In the genomic region with DNA sequence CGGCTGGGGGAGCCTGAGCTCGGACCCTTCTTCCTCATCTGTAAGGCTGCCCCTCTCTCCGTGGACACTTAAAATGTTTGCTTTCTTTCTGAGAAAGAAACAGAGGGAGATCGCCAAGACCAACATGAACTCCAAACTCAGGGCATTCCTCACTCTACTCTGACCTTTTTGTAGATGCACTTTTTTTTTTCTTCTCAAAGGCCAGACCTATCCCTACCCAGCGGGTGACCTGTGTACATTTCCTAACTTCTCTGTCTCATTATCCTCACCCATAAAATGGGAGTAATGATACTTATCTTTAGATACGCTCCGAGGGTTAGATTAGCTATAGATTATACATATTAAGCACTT, we compare ENCODE assay signal across 8 mouse cellular contexts.
DNase-seq lines count a peak whose midpoint lies in the region; ATAC-seq and TF ChIP-seq lines count a peak whose summit lies in the region.

No protein-coding gene starts in this region.

- WGBS in heart, embryonic 14.5 days = 14% methylated on average over 7 of the region's 7 CpGs
- WGBS in hindbrain, embryonic 13.5 days = 25% methylated on average over 7 of the region's 7 CpGs
- 24% methylated on average over 7 of the region's 7 CpGs for WGBS in midbrain, embryonic 11.5 days

- no peak for TF ChIP-seq CTCF in MEL (IDR thresholded peaks at IDR 0.05 in 2 of 3, conservative IDR thresholded peaks at IDR 0.05 in 1 of 3; ENCODE audit: control insufficient read depth in 1 of 3, insufficient read depth in 1 of 3, low read depth in 2 of 3, low read length in 3 of 3, poor library complexity in 1 of 3, severe bottlenecking in 1 of 3)

- no peak for ATAC-seq in heart, embryonic 14.5 days (ENCODE audit: insufficient number of reproducible peaks, insufficient read depth, low FRiP score, low read depth)
- ATAC-seq in hindbrain, embryonic 13.5 days (ENCODE audit: low FRiP score) = peak; percentile 34
- peak; percentile 47 for ATAC-seq in midbrain, embryonic 11.5 days (ENCODE audit: low FRiP score)

- H3K36me3 ChIP-seq in heart, embryonic 14.5 days (ENCODE audit: control insufficient read depth, insufficient read depth, low read length) = no peaks in the 10 kb centered on the region
- peaks cover 0 to 20% of the 10 kb centered on the region in 2 experiments; a peak in 2 of 4 replicates for H3K36me3 ChIP-seq in MEL (ENCODE audit: control insufficient read depth in 1 of 2, insufficient read depth in 2 of 2, low read length in 2 of 2)
- no peaks in the 10 kb centered on the region for H3K36me3 ChIP-seq in hindbrain, embryonic 13.5 days
- no peaks in the 10 kb centered on the region for H3K36me3 ChIP-seq in midbrain, embryonic 11.5 days (ENCODE audit: control insufficient read depth, insufficient read depth, low read length)

- no peak for TF ChIP-seq EP300 in MEL (IDR thresholded peaks at IDR 0.05; ENCODE audit: low read depth in 1 of 2, low read length in 2 of 2)

- peak overlapping the region; percentile 82 to 90 for H3K27ac ChIP-seq in heart, embryonic 14.5 days (replicated peaks in 1 of 2; ENCODE audit: control insufficient read depth in 1 of 2, insufficient read depth in 1 of 2, low read depth in 2 of 2, low read length in 2 of 2)
- peak overlapping the region; percentile 85 for H3K27ac ChIP-seq in MEL (ENCODE audit: control insufficient read depth, low read depth, low read length)
- H3K27ac ChIP-seq in hindbrain, embryonic 13.5 days = peak overlapping the region; percentile 86
- H3K27ac ChIP-seq in midbrain, embryonic 11.5 days (ENCODE audit: low read depth, low read length) = peak overlapping the region; percentile 68

- no peak for DNase-seq in heart, postnatal 36 days
- no peak for DNase-seq in MEL (ENCODE audit: low read depth, low spot score)
- DNase-seq in midbrain, embryonic 11.5 days (ENCODE audit: low spot score, missing footprints) = no peak
- DNase-seq in layer of hippocampus, postnatal 36 days = no peak
- DNase-seq in left cerebral cortex, postnatal 36 days (ENCODE audit: low spot score in 2 of 2) = no peak
- no peak for DNase-seq in kidney, postnatal 10 days

- no peaks in the 10 kb centered on the region; the same call in 1 of the 2 replicates for H3K27me3 ChIP-seq in heart, embryonic 14.5 days (ENCODE audit: control insufficient read depth, insufficient read depth, low read length)
- H3K27me3 ChIP-seq in MEL (ENCODE audit: control insufficient read depth in 1 of 2, insufficient read depth in 2 of 2, low read length in 2 of 2) = no peaks in the 10 kb centered on the region
- H3K27me3 ChIP-seq in hindbrain, embryonic 13.5 days = 0 out of 2 replicates have a peak, but pooled peaks cover 5% of the 10 kb centered on the region
- no peaks in the 10 kb centered on the region; the same call in 1 of the 2 replicates for H3K27me3 ChIP-seq in midbrain, embryonic 11.5 days (ENCODE audit: control insufficient read depth, insufficient read depth, low read length)

- no peaks in the 10 kb centered on the region; the same call in 1 of the 2 replicates for H3K79me2 ChIP-seq in MEL (ENCODE audit: control insufficient read depth, insufficient read depth, low read length, poor library complexity)

- intact Hi-C loops in heart, postnatal 36 days (cut with DNase I) = loop anchor here (1.0 to 10.0 kb wide), 5 partner anchors 108 to 713 kb away; a partner anchor contains a TSS
- intact Hi-C loops in left cerebral cortex, postnatal 36 days (cut with DNase I) = loop anchor here (2.0 to 10.0 kb wide), 2 partner anchors 109 to 713 kb away; a partner anchor contains a TSS

- H3K4me3 ChIP-seq in heart, embryonic 14.5 days (ENCODE audit: control insufficient read depth in 1 of 2, insufficient read depth in 1 of 2, low read depth in 1 of 2, low read length in 2 of 2) = peak overlapping the region; percentile 46 to 51
- peak overlapping the region; percentile 78 to 86 for H3K4me3 ChIP-seq in MEL (ENCODE audit: control insufficient read depth in 1 of 2, insufficient read depth in 1 of 2, low read depth in 2 of 2, low read length in 2 of 2)
- H3K4me3 ChIP-seq in hindbrain, embryonic 13.5 days = peak overlapping the region; percentile 56
- H3K4me3 ChIP-seq in midbrain, embryonic 11.5 days (ENCODE audit: low read depth, low read length) = peak overlapping the region; percentile 52

- TF ChIP-seq RAD21 in MEL (IDR thresholded peaks at IDR 0.05; ENCODE audit: low read depth, low read length) = no peak

- H3K4me2 ChIP-seq in heart, embryonic 14.5 days (ENCODE audit: low read length) = peak overlapping the region; percentile 63
- peak overlapping the region; percentile 70 for H3K4me2 ChIP-seq in hindbrain, embryonic 13.5 days
- peak overlapping the region; percentile 79 for H3K4me2 ChIP-seq in midbrain, embryonic 11.5 days

- H3K9me3 ChIP-seq in heart, embryonic 14.5 days (ENCODE audit: control insufficient read depth, low read length) = no peaks in the 10 kb centered on the region
- no peaks in the 10 kb centered on the region for H3K9me3 ChIP-seq in MEL (replicated peaks; ENCODE audit: insufficient read depth, low read length)
- no peaks in the 10 kb centered on the region for H3K9me3 ChIP-seq in hindbrain, embryonic 13.5 days
- H3K9me3 ChIP-seq in midbrain, embryonic 11.5 days (ENCODE audit: control insufficient read depth, low read length) = no peaks in the 10 kb centered on the region

- peak overlapping the region; percentile 77 for H3K9ac ChIP-seq in heart, embryonic 14.5 days (ENCODE audit: low read length)
- peak overlapping the region; percentile 80 for H3K9ac ChIP-seq in MEL (ENCODE audit: control insufficient read depth, low read depth, low read length, poor library complexity, severe bottlenecking)
- H3K9ac ChIP-seq in hindbrain, embryonic 13.5 days = peak overlapping the region; percentile 75
- peak overlapping the region; percentile 84 for H3K9ac ChIP-seq in midbrain, embryonic 11.5 days (ENCODE audit: low read length)

- TF ChIP-seq POLR2A in MEL (IDR thresholded peaks at IDR 0.05; ENCODE audit: control insufficient read depth in 1 of 2, insufficient read depth in 1 of 2, low read depth in 1 of 2, low read length in 2 of 2, poor library complexity in 1 of 2) = no peak

- peaks cover 15 to 26% of the 10 kb centered on the region in 2 experiments for H3K4me1 ChIP-seq in heart, embryonic 14.5 days (ENCODE audit: control insufficient read depth in 2 of 2, insufficient read depth in 2 of 2, low read length in 2 of 2)
- H3K4me1 ChIP-seq in MEL (ENCODE audit: control insufficient read depth in 1 of 2, insufficient read depth in 2 of 2, low read length in 2 of 2) = peaks cover 22 to 32% of the 10 kb centered on the region in 2 experiments
- H3K4me1 ChIP-seq in hindbrain, embryonic 13.5 days (replicated peaks) = peaks cover 10% of the 10 kb centered on the region; the same call in 1 of the 2 replicates
- H3K4me1 ChIP-seq in midbrain, embryonic 11.5 days (ENCODE audit: control insufficient read depth, insufficient read depth, low read length) = peaks cover 4% of the 10 kb centered on the region; the same call in 1 of the 2 replicates

TF ChIP-seq in MEL, 35 proteins besides CTCF, POLR2A, EP300 and RAD21:
- TF ChIP-seq ZKSCAN1 (IDR thresholded peaks at IDR 0.05; ENCODE audit: low read depth, low read length) = 0 out of 2 replicates have a peak, but pooled peaks have one; percentile 15
- no peak for TF ChIP-seq MYC (IDR thresholded peaks at IDR 0.05; ENCODE audit: low read depth, low read length)
- TF ChIP-seq TCF12 (IDR thresholded peaks at IDR 0.05; ENCODE audit: low read depth, low read length) = 0 out of 2 replicates have a peak, but pooled peaks have one; percentile 0
- TF ChIP-seq USF1 (IDR thresholded peaks at IDR 0.05; ENCODE audit: low read depth, low read length) = no peak
- TF ChIP-seq CHD1 (IDR thresholded peaks at IDR 0.05; ENCODE audit: low read depth, low read length) = no peak
- peak; percentile 32; the same call in 1 of the 2 replicates for TF ChIP-seq MAX (IDR thresholded peaks at IDR 0.05; ENCODE audit: low read length)
- no peak for TF ChIP-seq RCOR1 (IDR thresholded peaks at IDR 0.05; ENCODE audit: low read depth, low read length)
- no peak for TF ChIP-seq JUND (IDR thresholded peaks at IDR 0.05; ENCODE audit: low read depth, low read length)
- TF ChIP-seq ELF1 (IDR thresholded peaks at IDR 0.05; ENCODE audit: low read depth, low read length) = no peak
- TF ChIP-seq ZMIZ1 (IDR thresholded peaks at IDR 0.05; ENCODE audit: low read depth, low read length) = no peak
- TF ChIP-seq SIN3A (IDR thresholded peaks at IDR 0.05; ENCODE audit: low read length) = peak; percentile 14; the same call in 1 of the 2 replicates
- TF ChIP-seq MYB (IDR thresholded peaks at IDR 0.05; ENCODE audit: low read depth, low read length) = no peak
- no peak for TF ChIP-seq MAFK (IDR thresholded peaks at IDR 0.05; ENCODE audit: borderline replicate concordance, low read depth, low read length)
- no peak for TF ChIP-seq E2F4 (IDR thresholded peaks at IDR 0.05; ENCODE audit: borderline replicate concordance, low read depth, low read length)
- peak; percentile 38; the same call in 1 of the 2 replicates for TF ChIP-seq GATA1 (IDR thresholded peaks at IDR 0.05; ENCODE audit: low read depth, low read length)
- TF ChIP-seq ZNF384 (IDR thresholded peaks at IDR 0.05; ENCODE audit: low read depth, low read length) = peak; percentile 47
- no peak for TF ChIP-seq HCFC1 (IDR thresholded peaks at IDR 0.05; ENCODE audit: low read depth, low read length)
- TF ChIP-seq CHD2 (IDR thresholded peaks at IDR 0.05; ENCODE audit: low read length) = no peak
- no peak for TF ChIP-seq UBTF (IDR thresholded peaks at IDR 0.05; ENCODE audit: borderline replicate concordance, insufficient read depth, low read depth, low read length)
- no peak for TF ChIP-seq TBP (IDR thresholded peaks at IDR 0.05; ENCODE audit: low read depth, low read length)
- no peak for TF ChIP-seq ZC3H11A (IDR thresholded peaks at IDR 0.05; ENCODE audit: low read depth, low read length)
- TF ChIP-seq BHLHE40 (IDR thresholded peaks at IDR 0.05; ENCODE audit: borderline replicate concordance, low read depth, low read length) = no peak
- no peak for TF ChIP-seq MXI1 (IDR thresholded peaks at IDR 0.05; ENCODE audit: low read depth, low read length)
- TF ChIP-seq KAT2A (conservative IDR thresholded peaks at IDR 0.05; ENCODE audit: low read depth, low read length) = no peak
- TF ChIP-seq SMC3 (IDR thresholded peaks at IDR 0.05; ENCODE audit: low read depth, low read length) = no peak
- TF ChIP-seq GABPA (IDR thresholded peaks at IDR 0.05; ENCODE audit: low read depth, low read length) = no peak
- TF ChIP-seq POLR2AphosphoS2 (IDR thresholded peaks at IDR 0.05; ENCODE audit: low read length) = no peak
- TF ChIP-seq TAL1 (IDR thresholded peaks at IDR 0.05; ENCODE audit: low read length) = no peak
- no peak for TF ChIP-seq NELFE (IDR thresholded peaks at IDR 0.05; ENCODE audit: low read depth, low read length)
